Mouse (Mus musculus): ENCODE measurements around the gene Pwp2.

GRCm38 (mm10) chr10:78192933-78193332 is 8.0 kb upstream of the Pwp2 start:
- TF ChIP-seq TCF12 (IDR thresholded peaks at IDR 0.05; ENCODE audit: low read depth, low read length) (no peak), RAD21 (IDR thresholded peaks at IDR 0.05; ENCODE audit: low read depth, low read length) (no peak), KAT2A (IDR thresholded peaks at IDR 0.05; ENCODE audit: insufficient replicate concordance, low read length) (no peak), EP300 (IDR thresholded peaks at IDR 0.05; ENCODE audit: low read length) (no peak), SMC3 (IDR thresholded peaks at IDR 0.05; ENCODE audit: low read depth, low read length) (no peak), POLR2A (IDR thresholded peaks at IDR 0.05; ENCODE audit: low read depth, low read length) (no peak), CTCF (conservative IDR thresholded peaks at IDR 0.05 in 1 of 2, IDR thresholded peaks at IDR 0.05 in 1 of 2; ENCODE audit: low read depth in 2 of 2, low read length in 2 of 2) (no peak), ZMIZ1 (IDR thresholded peaks at IDR 0.05; ENCODE audit: low read depth, low read length) (no peak), IRF4 (IDR thresholded peaks at IDR 0.05; ENCODE audit: low read depth, low read length) (no peak), ZKSCAN1 (IDR thresholded peaks at IDR 0.05; ENCODE audit: borderline replicate concordance, low read depth, low read length) (no peak), MAFK (IDR thresholded peaks at IDR 0.05; ENCODE audit: insufficient replicate concordance, low read length) (no peak), E2F4 (IDR thresholded peaks at IDR 0.05; ENCODE audit: insufficient replicate concordance, low read depth, low read length) (no peak), GABPA (IDR thresholded peaks at IDR 0.05; ENCODE audit: insufficient replicate concordance, low read depth, low read length) (no peak)
